Mouse (Mus musculus) WW6 (cell line): ENCODE results near the gene Tmem129.

Experiments used
- DNase-seq: peaks from one replicate; pipeline ENCODE4 v3.0.0-alpha.2; 2013; ENCODE audit warnings: low read depth, low spot score

Gene Tmem129

DNA sequence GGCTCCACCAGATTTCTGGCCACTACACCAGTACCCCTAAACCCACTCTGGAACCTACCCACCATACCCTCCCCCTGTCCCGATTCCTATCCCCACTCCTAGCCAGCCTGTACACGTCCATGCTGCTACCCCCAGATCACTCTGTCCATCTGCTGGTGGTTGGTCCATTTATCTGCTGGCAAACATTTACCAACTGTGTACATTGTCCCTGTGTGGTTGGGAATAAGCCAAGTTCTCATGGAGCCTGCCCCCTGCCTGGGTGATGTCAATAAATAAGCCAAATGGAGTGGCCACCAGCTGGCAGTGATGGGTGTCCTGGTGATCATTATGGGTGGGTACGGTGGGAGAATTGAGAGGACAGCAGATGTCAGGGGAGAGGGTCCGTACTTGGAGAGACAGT is 28.9 kb upstream of the Tmem129 start:
- DNase-seq = no peak

DNA sequence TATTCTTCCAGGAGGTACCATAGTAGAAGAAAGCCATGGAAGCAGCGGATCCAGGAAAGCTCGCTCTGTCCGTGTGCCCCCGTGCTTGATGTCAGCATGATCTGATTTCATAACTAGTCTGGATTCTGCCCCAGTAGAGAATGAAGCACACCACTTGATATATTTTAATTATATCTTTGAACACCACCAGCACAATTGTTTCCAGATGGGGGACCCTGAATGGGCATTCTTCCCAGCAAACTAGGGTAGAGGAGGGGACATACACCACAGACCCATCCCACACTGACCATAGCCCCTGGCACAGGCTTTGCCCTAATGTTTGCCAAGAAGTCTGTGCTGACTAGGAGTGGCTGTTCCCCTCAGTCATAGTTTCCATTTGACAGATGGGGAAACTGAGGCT is 26.7 kb upstream of the Tmem129 start:
- DNase-seq = no peak

DNA sequence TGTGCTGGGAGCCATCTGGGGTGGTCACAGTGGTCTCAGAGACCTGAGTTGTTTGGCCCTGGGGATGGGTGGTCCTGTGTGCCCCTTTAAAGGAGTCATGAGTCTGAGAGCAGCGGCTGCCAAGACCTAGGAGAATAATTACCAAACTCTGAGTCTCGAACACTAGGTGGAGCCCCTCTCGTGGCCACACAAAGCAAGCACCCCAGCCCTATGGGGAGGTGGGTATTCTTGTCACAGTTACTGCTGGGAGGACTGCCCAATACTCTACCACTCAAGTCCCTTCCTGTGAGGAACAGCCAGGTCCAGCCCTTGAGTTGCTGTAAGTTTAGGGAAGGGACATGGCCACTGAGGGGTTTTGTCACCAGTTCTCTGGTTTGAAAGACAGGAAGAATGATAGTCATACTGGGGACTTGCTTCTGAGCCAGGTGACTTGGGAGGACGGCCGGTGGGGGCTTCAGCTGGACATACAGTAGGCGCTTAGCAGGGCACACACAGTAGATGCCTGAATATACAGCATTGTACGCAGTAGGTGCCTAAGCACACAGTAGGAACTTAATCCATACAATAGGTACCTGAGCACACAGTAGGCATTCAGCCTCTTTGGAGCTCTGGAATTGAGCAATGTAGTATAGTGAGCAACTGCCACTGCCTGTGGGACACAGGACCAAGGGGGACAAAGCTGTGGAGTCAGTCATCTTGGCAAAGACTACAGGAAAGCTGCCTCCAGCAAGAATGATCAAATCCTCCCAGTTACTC is 25.9 kb upstream of the Tmem129 start:
- no peak for DNase-seq

DNA sequence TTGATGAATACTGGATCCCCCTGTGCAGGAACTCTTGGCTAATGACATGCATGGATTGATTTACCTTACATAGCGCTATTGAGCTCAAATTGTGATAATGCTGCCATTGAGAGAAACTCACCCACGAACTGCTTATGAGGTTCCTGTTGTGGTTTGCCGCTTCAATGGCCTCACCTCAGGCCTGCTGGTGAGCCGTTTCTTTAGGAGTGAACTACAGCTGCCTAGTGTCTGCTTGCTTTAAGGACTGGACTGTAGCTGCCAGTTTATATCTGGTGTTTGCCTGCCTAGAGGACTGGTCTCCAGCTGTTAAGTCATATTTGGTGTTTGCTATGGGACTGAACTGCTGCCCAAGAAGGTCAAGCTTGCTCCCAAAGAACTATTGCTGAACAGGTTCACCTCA is 24.7 kb upstream of the Tmem129 start:
- no peak for DNase-seq

DNA sequence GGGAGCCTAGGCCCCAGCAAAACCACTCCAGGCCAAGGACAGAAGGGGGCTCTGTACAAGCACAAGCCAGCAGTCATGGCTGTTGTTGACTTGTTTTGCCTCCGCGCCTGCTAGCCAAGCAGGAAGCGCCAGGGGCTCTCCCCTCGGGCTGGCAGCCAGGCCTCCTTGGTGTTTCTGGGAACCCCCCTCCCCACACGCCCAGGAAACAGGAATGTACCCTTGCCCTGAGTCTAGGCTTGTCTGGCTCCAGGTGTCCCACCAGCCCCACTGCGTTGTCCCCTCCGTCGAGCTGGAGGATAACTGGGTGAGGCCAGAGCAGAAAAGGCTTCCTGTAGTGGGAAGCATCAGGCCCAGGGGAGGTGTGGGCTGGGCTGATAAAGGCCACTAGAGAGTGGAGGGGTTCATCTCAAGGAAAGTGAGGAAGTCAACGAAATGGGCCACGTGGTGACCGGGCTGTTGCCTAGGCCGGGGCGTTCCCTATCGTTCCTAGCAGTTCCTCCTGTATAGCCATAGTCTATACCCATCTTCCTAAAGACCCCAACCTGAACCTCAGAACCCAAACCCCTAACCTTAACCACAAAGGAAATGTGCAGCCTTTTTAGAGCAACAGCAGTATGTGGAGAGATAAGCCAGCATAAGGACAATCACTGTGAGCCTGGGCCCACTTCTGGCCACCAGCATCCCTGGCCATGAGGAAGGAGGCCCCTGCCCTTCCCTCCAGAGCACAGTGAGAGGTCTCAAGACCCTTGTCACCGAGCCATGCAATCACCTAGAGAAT is 23.6 kb upstream of the Tmem129 start:
- DNase-seq = no peak

DNA sequence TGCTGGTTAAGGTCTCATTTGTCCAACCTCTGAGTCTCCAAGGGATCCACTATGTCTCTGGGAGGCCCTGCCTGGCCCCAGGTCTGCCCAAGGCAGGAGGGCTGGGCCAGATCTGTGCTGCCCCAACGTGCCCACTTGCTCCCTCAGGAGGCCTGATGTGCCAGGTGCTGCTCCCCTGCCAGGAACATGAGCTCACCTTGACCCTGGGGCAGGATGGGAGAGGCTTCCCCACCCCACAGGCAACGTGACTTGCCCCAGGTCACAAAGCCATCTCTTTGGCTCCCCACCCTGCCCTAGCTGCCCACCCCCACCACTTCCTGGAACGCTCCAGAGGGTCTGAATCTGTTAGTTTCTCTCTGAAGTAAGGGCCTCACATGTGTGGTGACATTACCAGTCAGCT is 22.8 kb upstream of the Tmem129 start:
- DNase-seq = no peak

DNA sequence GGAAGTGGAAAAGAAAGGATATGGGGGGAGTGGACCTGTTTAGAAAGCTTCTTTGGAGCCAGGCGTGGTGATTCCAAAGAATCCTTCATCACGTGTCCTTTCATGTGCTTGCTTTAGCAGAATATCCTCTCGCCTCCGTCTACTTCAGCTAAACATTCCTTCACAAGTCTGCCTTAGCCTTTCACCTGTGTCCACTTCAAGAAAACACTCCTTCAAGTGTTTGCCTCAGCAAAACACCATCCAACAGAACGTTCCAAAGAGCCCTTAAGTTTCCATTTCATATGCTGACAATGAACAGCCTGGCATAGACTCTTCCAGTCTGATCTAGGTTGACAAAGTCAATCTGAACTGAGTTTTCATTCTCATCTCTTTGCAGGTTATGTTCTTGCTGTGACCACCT is 20.0 kb upstream of the Tmem129 start:
- no peak for DNase-seq

DNA sequence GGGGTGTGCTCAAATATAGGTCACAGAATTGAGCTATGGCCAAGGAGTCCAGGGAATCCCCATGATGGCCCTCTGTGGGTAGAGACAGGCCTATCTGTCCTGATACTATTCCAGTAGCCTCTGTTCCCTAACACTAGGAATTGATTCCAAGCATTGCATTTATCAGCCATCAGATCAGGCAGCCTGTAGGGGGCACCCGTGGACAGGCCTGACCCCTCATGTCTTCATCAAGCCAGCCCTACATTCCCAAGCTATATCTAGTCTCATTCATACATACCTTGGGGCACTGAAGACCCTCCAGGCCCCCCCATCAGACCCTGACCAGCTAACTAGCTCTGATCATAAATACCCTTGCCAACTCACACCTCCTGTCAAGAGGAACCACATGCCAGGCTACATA is 17.7 kb upstream of the Tmem129 start:
- DNase-seq = no peak

DNA sequence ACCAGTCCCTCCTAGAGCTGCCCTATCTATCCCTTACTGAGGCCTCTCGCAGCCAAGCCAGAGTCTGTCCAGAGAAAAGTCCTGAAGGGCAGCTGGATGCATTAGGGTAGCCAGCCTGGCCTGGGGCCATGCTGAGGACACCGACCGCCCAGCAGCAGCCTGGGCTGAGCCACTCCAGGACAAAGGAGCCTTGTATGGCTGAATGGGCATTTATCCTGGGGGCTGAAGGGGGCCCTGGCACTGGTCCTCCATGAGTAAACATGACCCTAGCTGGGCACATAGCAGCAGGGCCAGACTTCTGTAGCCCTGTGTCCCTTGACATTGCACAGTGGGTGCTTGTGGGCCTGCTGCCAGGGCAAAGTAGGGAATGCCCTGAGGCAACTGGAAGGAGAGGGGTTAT is 16.2 kb upstream of the Tmem129 start:
- DNase-seq = no peak

DNA sequence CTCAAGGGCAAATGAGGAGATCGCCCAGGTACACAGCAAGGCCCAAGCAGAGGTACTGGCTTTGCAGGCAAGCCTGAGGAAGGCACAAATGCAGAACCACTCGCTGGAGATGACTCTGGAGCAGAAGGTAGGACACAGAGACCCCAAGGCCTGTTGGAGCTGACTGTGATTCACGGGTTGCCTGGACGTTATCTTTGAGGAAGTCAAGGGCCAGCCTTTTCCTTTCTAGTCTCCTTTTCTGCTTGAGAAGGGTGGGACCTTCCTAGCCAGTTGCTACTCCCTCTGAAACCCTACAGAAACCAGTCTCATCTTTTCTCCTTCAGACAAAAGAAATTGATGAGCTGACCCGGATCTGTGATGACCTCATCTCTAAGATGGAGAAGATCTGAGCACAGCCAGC is 13.4 kb upstream of the Tmem129 start:
- no peak for DNase-seq

DNA sequence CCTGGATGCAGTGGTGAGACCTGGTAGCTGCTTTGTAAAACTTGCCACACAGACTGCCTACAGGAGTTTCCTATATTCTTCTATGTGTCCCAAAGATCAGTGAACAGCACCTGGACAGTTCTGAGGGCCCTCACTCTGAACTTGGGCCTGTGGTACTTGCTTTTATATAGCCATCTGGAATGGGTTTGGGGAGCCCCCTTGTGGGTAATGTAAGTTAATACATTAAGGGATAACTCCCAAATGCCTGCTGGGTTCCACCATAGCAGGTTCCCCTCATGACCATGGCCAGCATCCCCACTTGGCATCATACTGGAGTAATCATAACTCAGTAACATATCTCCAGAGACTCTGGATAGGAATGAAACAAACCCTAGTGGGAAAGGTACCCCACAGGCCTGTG is 10.0 kb upstream of the Tmem129 start:
- no peak for DNase-seq

DNA sequence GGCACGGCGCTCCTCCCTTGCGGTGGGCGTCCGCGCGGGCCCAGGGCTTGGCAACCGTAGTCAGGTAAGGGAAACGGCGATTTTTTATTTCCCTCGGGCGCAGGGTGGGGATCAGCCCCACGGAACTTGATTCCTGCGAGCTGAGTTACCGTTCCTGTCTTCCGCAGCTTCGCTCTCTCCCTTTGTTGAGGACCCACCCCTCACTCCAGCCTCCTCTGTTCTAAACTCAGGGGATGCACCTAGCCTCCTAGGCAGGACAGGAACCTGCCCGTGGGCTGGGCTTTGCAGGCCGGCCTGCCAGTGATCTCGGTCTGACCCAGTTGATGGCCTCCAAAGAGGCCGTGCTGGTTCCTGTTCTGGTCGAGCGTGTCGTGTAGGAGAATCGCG is 441 bp upstream of the Tmem129 start:
- no peak for DNase-seq

DNA sequence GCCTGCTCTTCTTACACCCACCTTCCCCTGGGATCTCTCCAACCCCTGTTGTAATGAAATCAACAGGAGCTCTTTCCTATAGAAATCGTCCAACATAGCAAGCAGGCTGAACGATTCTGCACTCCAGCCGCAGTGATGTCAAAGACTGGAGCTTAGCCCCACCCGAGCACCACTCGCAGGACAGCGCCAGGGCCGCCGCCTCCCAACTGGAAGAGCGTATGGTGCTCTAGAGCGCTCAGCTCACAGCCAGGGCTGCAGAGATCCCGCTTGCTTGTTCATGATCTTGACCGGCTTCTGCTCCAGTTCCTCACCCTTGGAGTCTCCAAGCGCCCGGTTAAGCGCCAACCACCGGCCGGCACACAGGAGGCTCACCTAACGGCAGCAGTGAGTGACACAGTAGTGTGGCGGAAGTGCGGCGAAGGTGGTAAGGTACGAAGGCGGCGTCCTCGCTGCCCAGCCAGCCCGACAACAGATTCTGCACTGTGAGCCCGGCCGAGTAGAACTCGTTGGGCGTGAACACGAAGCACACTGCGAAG is 897 bp downstream of the Tmem129 start:
- no peak for DNase-seq

DNA sequence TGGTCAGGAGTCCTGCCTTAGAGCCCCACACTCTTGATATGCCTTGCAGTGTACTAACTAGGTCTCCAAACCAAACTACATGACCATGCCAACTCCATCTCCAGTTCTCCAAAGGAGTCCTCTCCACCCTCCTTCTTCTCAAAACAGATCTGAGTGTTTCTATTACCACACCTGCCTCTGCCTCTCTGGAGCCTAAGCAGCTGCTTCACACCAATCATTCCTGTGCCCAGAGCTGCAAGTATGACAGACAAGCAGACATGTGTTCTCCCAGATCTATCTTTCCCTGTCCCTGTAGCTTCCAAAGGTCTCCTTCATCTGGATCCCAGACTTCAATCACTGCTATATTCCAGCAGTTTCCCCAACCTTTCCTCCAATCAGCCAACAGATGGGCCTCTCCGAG is 1.5 kb downstream of the Tmem129 start:
- DNase-seq = no peak

DNA sequence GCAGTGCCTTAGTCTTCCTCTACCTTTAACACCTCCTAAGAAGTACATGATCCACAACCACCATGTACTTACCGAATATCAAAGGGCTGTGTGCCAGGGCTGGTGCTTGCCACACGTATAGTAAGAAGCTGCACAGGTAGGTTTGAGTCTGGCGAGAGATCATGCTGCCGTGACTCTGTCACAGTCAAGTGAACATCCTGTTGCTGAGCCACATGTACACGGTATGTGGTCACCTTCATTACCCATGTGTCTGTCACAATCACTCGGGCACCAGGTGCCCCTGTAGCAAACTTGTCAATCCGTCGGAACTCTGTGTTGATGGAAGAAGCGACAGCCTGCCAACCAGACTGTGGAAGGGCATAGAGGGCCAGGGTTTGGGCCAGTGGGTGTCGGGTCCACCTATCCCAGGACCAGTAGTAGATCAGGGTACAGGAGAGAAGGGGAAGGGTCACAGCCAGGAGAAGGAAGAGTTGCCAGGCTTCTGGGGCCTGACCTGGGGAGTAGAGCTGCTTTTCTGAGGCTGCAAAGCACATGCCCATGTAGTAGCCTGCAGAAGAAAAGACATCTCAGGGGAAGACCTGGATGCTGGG is 2.9 kb downstream of the Tmem129 start:
- no peak for DNase-seq

DNA sequence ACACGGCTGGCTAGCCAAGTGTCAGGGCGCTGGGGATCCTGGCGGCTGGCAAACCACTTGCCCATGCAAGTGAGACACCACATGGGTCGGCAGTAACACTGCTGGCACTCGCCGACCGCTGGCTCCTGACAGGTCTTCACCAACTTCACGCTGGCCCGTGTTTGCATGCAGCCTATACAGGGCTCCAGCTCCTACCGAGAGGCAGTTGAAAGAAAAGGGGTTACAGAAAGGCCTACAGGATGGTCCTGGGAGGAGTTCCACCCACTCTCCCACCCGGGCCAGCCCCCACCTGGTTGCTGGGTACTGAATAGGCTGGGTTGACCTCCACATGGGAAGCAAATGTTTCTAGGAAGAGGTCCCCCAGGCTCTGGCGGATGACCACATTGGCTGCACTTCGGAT is 3.8 kb downstream of the Tmem129 start:
- no peak for DNase-seq

DNA sequence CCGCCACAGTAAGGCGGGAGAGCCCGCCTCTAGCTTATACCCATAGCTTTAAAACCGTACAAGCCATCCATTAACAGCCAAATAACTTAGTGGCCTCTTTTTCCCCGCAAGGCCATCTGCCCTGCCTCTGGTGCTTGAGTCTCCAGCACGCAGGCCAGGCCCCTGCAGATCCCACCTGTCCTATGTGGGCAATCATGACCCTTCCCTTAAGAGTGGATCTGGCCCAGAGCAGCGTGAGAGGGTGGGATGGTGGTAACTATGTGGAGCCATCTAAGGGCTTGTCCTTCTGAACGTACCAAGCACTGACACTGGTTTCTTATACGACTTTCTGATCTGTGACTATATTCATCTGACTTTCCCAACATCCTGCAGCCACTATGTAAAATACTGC is 5.4 kb downstream of the Tmem129 start:
- DNase-seq = no peak

DNA sequence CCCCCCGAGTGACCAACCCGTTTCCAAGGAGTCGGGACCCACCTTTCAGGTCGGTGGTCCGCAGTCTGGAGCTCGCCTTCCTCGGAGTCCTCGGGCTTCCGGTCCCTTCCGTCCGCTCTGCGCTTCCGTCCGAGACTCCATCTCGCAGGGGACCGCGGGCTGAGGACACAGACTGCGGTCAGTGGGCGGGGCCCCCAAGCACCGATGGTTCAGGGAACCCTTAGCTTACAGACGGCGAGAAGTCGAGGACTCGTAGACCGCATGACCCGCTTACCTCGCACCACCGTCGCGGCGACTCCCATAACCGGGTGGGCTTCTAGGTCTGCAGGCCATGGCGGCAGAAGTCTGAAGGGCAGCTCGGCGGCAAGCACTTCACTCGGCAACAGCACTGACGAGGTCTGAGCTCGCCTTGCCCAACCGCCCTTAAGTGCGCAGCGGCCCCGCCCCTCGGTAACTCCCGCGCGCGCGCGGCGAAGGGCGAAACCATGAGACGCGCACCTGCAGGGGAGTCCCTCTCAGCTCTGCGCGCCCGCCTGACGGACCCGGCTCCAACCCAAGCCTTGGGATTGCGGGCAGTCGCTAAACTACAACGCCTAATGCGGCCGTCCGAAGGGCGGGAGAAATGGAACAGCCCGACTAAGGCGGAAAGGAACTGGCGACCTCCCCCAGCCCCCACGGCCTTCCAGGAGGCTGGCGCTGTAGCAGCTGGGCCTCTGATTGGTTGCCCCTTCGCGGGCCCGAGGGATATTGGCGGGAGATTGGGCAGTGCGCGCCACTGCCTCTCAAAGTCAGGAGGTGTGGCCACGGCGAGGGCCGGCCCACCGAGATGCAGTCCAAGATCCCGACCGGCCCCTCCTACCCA is 6.1 kb downstream of the Tmem129 start, which contains the start of gene Slbp:
Gene Slbp, minus strand, starts transcription at position 654 of the 862 bp plus-strand sequence.
- peak; percentile 89 for DNase-seq

DNA sequence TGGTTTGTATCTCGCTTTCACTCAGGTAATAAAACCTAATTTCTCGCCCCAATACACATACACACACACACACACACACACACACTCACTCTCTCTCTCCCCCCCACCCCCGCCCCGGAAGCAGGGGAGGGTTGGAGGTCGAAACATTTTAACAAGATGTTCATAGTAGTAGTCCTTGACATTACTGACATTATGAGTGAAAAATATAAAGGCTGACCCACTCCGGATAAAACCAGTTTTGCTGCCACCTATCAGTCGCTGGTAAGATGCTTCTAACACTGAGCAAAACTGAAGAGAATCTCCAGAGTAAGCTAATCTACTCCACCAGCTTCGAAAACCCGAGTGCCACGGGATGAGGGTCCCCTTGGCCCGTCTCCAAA is 6.7 kb downstream of the Tmem129 start:
- DNase-seq = no peak

DNA sequence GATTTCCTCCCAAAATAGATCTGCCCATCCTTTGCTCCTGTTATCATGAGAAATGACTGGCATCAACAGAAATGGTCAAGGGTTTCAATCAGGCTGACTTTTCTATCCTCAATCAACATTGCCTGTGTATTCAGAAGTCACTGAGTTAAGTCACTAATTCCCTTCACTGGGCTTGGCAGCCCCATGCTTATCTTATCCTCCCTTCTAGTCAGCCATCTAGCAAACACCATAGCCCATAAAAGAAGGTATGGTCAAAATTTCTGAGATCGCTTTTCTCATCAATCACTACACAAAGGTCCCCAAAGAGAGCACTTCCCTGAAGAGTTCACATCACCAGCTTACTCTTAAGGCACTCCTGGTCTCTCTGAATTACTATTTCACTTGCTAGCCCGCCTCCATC is 7.2 kb downstream of the Tmem129 start:
- no peak for DNase-seq

DNA sequence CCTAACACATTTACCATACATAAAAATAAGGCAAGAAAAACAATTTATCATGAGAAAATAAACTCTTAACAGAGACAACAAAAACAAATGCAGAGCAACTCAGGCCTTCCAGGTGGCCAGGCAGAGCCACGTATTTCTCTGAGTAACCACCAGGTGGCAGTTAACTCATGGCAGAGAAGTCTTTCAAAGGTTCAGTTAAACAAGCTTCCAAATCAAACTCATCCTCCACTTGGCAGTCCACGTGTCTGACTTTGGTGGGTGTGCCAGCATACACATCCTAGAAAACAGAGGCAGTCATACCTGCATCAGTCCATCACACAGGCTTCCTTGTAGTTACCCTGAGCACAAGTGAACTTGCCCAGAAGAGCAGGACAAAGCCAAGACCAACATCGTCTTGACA is 17.6 kb downstream of the Tmem129 start:
- DNase-seq = peak; percentile 24

DNA sequence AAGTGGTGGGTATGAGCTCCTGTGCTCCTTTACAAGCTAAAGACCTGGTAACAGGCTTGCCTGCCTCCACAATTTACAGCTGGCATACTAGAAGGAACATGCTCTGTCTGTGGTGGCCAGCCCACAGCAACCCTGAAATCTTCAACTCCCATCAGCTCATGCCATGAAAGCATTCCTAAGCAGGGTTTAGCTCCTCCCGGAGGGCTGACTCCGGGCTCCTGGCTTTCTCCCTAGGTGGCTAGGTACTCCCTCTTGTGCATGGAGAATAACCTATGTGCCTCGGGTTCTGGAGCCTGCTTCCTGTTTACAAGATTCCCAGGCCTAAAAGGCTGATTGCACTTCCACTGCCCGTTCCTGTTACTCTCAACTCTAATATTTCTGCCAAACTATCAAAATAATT is 19.4 kb downstream of the Tmem129 start:
- DNase-seq = no peak
